Mouse (Mus musculus) right cerebral cortex, adult 2 months (tissue): Measurements from ENCODE around the gene Src.
"Not testable (repeated sequence)": the region's sequence is repeated elsewhere in the genome, so short reads cannot be mapped to it uniquely, and the experiment has no call there.

ENCODE experiments used
- DNase-seq, 2 experiments: peaks; one replicate each; pipeline ENCODE4 v3.0.0; 2021 to 2022; ENCODE audit warnings: low spot score in 2 of 2

Gene Src

DNA sequence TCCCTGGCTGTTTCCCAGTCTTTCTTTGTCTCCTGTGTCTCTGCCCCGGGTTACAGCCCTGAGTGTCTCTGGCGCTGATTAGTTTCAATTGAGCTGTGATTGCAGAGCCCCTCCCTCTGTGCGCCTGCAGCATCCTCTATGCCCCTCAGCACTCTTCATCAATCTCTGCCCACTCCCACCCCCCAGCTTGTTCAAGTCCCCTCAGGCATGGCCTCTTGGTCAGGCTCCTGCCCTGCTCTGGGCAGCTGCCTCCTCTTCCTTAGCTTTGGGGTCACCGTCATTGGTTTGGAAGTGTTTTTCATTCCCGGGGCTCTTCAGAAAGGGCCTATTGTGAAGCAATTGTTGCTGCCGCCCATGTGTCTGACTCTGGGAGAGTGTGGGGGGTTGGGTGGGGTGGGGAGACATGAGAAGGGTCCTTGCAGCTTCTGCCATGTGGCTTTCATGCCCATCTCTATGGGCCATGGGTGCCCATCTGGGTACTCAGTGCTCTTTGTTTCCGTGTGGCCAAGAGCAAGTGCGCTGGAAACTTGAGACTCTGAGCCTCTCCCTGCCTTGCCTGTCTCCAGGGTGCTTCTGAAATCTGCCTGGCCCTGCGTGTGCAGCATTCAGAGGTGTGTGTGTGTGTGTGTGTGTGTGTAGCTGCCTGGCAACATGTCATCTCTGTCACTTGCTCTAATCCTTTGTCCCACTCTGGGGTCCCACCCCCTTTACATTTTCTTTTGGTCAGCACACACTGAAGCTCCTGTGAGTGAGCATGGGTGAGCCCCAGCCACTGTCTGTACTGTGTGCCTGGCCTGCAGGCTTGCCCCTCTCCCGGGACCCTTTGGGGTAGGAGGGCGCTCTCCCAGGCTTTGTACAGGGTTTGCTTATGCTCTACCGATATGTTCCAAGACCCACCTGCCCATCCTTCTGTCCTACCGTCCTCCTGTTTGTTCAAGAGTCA lies 57.5 kb downstream of the Src start:
- DNase-seq = no peak

DNA sequence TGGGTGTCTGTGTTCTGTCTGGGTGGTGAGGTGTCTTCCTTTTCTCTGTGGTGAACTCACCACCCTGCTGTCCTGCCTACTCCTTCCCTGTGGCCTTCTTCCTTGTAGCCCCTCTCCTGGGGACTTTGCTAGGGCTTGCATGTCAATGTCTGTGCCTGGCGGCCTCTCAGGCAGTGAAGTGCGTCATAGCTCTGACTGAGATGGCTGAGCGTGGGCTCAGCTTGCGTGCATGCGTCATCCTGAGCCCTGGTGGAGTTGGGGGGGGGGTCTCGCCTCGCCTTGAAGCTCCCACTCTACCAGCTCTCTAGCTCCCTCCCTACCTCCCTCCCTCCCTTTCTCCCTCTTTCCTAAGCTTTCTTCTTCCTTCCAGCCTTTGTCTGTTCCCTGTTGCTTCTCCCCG lies 60.4 kb downstream of the Src start:
- DNase-seq = no peak

DNA sequence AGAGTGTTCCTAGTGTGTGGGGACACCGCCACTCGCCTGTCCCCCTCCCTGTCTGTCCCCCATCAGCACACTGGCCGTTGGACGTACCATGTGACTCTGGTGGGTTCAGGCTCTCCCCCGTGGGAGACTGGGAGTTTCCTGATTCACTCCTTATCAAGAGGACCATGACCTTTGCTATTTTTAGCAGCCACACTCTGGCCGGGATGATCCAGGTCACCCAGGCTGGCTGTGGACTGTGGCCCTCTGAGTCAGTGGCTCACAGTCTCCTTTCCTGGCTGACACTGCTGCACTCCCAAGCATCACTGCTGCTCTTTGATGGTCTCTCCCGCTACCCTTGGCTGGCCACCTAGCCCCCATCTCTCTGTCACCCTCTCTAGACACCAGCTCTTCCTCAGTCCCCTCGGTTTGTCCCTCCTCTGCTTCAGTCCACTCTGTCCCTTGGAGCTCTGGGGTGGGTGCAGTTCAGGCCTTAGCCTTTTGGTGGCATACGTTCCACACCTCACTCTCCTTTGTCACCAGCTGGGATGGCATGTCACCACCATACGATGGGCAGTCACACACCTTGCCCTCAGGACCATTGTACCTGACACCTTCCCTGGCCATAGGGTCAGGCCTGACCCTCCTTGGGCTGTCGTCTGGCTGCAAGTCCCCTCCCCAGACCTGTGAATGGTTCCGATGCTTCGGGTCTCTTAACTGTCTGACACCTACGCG lies 61.8 kb downstream of the Src start:
- peak; percentile 68 for DNase-seq

DNA sequence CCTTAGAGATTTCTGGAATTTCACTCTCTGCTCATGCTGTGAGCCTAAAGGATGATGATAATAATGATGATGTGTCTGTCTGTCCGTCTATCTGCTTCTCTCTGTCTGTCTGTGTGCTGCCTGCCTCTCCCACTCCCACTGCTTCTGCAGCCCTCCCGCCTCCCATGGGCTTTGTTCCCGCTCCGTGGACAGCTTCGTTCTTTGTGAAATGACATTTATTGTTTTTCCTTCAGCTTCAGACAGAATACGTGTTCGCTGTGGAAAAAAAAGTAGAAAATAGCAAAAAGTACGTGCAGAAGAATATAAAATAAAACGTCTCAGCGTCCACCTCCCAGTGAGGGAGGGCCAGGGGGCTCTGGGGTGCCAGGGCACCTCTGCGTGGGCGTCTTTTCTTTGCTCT lies 64.5 kb downstream of the Src start:
- no peak for DNase-seq

DNA sequence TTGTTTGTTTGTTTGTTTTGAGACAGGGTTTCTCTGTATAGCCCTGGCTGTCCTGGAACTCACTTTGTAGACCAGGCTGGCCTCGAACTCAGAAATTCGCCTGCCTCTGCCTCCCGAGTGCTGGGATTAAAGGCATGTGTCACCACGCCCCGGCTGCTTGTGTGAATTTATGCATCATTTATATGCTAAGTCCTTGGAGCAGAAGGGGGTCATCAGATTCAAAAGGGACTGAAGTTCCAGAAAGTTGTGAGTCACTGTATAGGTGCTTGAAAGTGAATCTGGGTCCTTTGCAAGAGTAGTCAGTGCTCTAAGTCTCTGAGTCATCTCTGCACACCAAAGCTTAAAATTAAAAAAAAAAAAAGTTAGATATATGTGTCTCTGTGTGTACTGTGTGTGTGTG lies 68.3 kb downstream of the Src start:
- not testable (repeated sequence) for DNase-seq

DNA sequence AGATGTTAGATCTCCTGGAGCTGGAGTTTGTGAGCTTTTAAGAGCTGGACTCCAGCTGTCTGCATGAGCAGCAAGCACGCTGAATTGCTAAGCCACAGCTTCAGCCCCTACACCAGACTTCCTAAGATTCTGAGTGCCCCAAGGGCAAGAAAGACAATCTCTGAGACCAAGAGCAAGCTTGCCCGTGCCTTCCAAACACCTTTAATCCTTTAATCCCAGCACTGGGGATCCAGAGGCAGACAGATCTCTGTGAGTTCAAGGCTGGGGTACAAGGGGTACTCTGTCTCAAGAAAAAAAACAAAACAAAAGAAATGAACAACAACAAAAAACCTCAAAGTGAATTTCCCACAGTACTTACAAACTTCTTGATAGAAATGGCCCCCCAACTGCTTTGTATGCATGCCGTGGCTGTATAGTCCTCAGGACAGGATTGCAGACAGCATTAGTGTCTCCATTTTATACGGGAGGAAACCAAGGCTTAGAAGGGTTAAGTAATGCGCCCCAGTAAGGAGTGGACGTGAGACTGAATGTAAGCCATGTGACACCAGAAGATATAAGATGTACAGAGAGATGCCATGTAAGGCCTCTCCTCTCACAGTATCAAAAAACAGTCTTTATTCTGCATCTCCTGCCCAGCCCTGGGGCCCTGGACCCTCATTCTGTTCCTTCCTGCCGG lies 68.9 kb downstream of the Src start:
- no peak for DNase-seq

DNA sequence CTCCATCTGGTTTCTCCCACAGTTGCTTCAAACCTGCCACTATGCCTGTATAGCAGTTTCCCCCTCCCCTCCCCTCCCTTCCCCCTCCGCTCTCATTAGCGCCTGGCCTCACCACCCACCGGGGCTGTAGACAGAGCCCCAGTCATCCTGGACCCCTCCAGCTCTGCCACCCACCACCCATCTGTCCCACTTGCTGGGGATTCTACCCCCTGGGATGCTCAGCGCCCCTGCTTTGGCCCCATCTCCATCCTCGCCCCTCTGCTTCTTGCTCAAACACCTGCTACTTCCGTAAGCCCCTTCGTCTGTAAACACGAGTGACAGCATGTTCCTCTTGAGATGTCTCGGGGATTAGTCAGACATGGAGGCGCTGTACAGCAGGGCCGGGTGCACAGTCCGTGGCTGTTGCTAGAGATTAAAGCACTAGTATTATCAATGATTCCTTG lies 69.5 kb downstream of the Src start:
- no peak for DNase-seq

DNA sequence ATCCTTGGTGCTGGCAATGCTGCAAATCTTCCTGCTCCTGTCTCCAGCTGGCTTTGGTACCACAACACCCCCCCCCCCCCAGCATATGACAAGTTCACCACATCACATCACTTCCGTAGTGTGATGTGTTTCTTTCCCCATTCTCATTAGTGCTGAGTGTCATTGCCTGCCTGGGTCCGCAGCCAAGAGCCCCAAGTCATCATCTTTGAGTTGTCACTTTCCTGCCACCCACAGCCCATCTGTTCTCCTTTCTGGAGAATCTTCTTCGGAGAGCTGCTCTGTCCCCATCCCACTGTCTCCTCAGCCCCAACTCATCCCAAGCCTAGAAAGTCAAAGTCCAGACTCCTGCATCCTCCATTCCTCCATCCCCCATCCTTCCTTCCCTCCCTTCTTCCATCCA lies 75.0 kb downstream of the Src start:
- DNase-seq = peak; percentile 87

DNA sequence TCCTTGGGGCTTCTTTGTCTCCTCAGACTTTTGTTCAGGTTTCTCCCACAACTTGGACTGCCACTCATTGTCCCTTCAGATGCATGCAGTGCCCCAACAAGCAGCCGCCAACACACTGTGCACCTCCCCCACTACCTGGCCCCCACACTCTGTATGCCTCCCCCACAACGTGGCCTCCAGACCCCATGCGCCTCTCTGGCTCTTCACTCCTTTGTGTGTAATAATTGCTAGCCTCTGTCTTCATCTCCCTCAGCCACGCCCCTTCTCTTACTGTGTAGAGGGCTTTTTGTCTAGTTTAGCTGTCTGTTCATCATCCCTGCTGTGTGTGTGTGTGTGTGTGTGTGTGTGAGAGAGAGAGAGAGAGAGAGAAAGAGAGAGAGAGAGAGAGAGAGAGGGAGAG lies 80.3 kb downstream of the Src start:
- no peak for DNase-seq

DNA sequence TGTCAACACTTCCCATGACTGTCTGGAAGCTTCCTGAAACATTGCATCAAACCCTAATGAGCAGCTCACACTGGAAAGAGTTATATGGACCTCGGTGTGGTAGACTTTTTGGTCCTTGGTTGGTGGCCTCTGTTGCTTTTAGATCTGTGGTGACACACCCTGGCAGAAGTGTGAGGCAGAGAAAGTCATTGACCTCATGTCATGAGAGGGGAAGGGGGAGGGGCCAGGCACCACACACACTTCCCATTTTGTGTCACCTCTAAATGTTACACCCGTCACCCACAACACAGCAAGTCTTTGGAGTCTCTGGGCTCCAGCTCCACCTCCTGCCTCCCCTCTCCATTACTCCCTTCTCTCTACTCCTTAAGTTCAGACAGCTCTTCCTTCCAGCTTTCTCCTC lies 82.1 kb downstream of the Src start:
- DNase-seq = no peak

DNA sequence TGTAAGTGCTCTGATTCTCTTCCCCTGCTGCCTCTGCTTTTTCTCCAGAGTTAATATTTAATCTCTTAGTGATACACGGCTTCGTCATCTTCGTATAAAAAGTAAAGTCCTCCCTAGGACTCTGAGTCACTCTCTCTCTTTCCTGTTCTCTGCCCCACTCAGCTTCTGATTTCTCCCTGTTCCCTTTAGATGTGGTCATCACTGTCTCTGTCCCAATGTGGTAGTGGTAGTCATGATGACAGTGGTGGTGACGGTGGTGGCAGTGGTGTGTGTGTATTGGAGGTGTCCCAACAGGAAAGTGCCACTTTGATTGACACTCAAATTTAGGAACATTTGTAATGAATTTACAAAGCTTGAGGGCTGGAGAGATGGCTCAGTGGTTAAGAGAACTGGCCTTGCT lies 83.1 kb downstream of the Src start:
- no peak for DNase-seq

DNA sequence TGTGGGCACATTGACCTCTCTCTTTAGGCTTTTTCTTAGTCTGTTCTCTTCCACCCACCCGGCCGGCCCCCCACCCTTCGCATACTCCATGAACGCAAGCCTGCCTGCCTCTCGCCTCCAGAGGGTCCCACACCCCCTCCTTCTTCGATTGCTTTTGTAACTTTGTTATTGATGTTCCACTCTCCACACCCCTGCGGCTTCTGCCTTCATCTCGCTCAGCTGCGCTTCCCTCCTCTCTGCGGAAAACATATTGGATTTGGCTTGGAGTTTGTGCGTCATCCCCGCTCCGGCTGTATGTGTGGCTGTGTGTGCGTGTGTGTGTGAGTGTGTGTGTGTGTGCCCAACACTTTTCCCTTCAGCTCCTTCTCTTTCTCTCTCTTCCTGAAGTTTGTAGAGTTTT lies 88.5 kb downstream of the Src start:
- DNase-seq = peak; percentile 84

DNA sequence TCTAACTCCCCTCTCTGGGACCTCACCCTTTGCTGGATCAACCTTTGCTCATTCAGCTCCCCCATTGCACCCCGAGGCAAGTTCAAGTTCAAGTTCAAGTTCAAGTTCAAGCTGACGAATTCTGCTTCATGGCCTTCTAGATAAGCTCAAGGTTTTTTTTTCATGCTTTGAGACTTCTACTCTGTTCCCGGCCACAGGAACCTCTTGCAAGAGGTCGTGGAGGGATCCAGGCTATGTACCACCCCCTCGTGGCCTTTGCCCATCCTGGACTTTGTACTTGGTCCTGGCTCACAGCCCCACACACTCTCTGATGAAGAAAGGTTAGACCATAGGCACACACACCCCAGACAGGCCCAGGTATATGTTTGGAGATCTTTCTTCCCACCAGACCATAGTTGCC lies 90.9 kb downstream of the Src start:
- no peak for DNase-seq

DNA sequence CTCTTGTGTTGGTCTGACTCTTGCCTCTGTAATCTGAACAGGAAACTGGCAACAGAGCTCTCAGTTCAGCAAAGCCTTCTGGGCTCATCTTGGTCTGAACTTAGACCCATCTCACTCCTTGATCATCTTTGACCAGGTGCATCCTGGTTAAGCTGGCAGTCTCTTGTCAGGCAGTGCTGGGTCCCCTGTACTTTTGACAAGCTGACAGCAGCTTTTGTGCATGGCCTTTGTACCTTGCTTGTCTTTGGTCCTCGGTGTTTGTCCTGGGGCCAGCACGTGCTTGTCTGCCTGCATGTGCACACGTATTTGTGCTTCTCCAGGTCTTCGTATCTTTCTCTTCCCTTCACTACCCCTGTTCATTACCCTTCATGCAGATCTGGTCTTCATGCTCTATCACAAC lies 91.8 kb downstream of the Src start:
- no peak for DNase-seq

DNA sequence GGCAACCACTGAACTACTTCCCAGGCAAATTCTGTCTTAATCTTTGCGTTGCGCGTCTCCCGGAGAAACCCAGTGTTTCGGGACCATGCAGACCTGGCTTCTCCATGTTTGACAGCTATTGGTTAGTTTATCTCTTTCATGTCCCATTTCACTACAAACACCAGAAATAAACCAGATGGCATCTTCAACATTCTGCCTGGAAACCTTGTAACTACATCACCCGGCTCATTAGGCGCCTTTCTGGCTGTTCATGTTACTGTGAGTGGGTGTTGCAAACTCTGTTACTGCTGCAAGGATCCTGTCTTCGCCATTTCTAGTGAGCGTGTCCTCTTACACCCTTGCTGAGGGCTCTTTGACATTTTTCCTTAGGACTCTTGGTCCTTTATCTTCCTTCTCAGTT lies 94.6 kb downstream of the Src start:
- peak; percentile 48 to 51 for DNase-seq

DNA sequence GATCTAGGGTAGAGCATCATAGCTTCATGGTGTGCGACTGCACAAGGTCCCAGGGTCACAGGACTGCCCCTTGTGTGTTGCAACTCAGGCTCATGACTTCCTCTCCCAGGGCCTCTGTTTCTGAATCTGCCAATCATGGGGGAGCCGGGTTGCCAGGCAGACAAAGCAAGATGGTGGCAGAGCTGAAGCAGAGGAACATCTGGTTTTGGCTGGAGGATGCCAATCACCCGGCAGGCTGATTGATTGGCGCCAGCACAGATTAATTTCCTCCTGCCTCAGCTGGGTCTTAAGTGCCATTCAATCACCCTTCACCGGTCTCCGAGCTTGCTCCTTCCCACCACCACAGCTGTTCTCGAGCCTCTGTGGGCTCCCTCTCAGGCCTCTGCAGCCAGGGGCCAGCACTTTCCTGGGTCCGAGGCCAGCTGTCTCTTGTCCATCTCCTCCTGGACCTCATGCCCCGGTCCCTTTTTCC lies 95.5 kb downstream of the Src start:
- no peak for DNase-seq

DNA sequence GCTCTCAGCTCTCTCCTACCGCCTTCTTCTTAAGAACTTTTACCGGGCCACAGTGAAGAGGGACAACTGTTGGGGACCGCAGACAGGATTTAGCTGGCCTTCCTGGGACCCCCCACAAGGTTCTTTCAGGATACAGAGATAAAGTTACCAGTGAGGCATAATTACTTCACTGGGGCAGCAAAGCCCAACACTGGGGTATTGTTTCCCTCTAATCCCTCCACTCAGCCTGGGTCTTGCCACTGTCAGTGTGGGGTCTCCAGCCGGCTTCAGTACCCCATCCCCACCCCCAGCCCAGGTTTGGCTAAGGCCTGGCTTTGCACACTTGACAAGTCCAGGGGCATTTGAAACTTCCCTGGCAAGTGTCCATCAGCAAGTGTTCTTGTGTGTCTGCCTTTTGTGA lies 96.1 kb downstream of the Src start:
- DNase-seq = no peak

DNA sequence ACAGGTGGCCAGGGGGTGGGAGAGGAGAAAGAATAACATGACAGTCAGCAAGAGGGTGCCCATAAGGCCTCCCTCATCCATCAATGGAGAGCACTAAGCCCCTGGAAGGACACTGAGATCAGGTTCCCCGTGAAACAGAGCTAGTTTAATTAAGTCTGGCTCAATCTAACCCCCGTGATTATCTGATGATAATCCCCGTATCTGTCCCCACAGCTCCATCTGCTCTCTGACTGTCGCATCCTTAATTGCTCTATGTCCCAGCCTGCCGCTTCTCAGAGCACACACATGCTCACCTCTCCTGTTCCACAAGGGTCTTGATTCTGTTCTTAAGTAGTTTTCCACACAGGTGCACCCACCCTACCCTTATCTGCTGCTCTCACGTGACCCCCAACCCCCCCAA lies 99.3 kb downstream of the Src start:
- DNase-seq = no peak

DNA sequence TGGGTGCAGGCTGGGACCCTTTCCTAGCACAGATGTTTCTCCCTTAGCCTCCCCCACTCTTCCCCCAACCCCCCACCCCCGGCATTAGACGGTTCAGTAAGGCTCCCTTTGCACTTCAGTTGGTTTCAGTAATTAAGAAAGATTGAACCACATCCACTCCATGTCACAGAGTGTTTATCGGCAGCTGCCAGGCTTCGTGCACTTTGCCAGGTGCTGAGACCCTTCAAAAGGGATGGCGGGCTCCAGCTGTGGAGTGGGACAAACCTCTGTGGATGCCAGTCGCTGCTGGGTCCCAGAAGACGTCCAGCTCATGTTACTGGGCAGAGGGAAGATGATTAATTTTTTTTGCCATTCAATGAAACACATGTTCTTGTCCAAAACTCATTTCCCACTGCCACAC lies 100.2 kb downstream of the Src start:
- DNase-seq = no peak

DNA sequence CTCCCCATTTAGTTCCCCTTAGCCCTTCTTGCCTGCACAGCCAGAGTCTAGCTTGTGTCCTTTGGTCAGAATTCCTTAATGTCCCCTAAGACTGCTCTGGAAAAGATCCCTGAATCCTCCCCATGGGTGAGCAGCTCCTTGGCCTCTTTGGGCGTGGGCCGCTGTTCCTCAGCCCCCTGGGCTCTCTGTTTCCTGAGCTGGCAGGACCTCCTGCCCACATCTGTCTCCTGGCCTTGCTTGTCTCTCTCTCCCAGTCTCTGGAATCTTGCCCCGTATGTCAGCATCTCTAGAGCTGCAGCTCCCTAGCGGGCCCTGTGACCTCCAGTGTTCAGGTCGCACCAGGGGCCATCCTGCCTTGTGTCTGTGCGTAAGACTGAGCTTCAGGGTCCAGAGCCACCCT lies 101.2 kb downstream of the Src start:
- no peak for DNase-seq

DNA sequence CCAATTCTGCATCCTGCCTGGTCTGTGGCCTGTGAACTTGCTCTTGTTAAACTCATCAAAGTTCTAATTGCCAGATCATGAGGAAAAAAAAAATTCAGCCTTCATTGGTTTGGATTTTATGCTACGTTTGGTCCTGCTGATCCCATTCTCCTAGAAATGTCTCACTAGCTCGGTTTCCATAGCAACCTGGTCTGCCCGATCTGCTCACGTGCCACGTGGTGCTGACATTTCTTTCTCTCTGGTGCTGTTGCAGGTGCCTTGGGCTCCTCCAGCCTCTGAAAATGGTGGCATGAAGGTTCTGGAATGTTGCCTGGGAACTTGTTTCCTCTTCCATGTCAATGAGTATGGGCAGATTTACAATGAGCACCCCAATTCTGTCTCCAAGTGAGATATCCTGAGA lies 102.3 kb downstream of the Src start:
- peak; percentile 45 to 51 for DNase-seq
